Mouse (Mus musculus): ENCODE results near the gene Notch1. TPM values are rescaled to one million over a fixed set of nuclear protein-coding genes. Genes with fewer than 3 reads are reported as not detected.

The Notch1 gene
- polyA plus RNA-seq, 1 experiment from 2014 or later = 15.5 TPM

DNA sequence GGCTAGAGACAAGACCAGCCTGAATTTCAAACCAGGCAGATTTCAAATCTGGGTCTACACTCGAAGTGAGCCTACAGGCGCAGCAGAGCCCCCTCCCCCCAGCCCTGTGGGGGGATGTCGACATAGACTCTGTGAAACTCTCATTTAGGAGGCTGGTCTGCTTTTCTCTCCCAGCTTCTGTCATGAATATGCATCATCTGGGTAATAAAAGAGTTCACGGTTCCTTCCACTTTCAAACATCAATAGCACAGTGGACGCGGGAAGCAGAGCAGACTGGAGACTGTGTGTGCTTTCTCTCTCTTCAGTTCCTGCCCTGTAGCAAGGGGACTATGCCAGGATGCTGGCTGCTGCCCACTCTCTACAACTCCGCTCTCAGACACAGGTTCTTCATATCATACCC lies 30.8 kb downstream of the Notch1 start:
- peaks cover 35% of the 10 kb centered on the region for H3K36me3 ChIP-seq
- WGBS = 27% methylated on average over 7 of the region's 7 CpGs
- peak overlapping the region; percentile 40; the same call in 1 of the 2 replicates for H3K9ac ChIP-seq
- H3K27me3 ChIP-seq = no peaks in the 10 kb centered on the region
- H3K4me3 ChIP-seq = no peak overlapping the region
- H3K4me2 ChIP-seq (replicated peaks) = peak overlapping the region; percentile 7; the same call in 1 of the 2 replicates
- peaks cover 78% of the 10 kb centered on the region for H3K4me1 ChIP-seq
- H3K9me3 ChIP-seq = no peaks in the 10 kb centered on the region
- H3K27ac ChIP-seq = peak overlapping the region; percentile 79; the same call in 1 of the 2 replicates
- ATAC-seq (ENCODE audit: low FRiP score, low read depth) = no peak

DNA sequence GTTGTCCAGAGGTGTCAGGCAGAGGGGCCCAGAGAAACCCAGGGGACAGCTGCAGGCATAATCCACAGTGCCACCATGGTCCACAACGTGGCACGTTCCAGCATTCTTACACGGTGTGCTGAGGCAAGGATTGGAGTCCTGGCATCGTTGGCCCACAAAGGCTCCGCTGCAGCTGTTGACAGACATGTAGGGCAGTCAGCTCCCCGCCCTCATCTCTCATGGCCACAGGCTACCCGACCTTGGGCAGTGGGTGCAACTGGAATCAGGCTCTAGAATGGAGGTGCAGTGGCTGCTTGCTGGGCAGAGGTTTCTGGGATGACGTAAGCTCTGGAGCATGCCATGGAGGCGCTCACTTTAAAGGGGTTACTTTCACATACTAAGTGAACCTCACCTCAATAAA lies 31.2 kb downstream of the Notch1 start:
- Histone ChIP-seq H3K4me3 (no peak overlapping the region), H3K4me2 (replicated peaks) (no peak overlapping the region), H3K9ac (no peak overlapping the region), H3K9me3 (no peaks in the 10 kb centered on the region), H3K36me3 (peaks cover 39% of the 10 kb centered on the region), H3K27ac (peak overlapping the region; percentile 79; the same call in 1 of the 2 replicates), H3K27me3 (no peaks in the 10 kb centered on the region), H3K4me1 (peaks cover 74% of the 10 kb centered on the region)
- WGBS = 70% methylated on average over 9 of the region's 9 CpGs
- no peak for ATAC-seq (ENCODE audit: low FRiP score, low read depth)

DNA sequence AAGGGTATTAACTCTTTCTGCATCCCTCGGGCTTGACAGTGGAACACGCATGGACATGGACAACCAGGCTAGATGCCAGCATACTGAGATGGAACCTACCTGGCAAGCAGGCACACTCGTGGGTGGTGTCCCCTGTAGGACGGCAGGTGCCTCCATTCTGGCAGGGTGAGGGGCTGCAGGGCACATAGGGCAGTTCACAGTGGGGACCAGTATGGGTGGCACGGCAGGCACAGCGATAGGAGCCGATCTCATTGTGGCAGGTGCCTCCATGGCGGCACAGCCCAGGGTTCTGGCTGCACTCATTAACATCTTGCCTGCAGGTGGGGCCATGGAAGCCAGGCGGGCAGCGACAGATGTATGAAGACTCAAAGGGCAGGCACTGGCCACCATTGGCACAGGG lies 32.3 kb downstream of the Notch1 start:
- H3K27me3 ChIP-seq = no peaks in the 10 kb centered on the region

DNA sequence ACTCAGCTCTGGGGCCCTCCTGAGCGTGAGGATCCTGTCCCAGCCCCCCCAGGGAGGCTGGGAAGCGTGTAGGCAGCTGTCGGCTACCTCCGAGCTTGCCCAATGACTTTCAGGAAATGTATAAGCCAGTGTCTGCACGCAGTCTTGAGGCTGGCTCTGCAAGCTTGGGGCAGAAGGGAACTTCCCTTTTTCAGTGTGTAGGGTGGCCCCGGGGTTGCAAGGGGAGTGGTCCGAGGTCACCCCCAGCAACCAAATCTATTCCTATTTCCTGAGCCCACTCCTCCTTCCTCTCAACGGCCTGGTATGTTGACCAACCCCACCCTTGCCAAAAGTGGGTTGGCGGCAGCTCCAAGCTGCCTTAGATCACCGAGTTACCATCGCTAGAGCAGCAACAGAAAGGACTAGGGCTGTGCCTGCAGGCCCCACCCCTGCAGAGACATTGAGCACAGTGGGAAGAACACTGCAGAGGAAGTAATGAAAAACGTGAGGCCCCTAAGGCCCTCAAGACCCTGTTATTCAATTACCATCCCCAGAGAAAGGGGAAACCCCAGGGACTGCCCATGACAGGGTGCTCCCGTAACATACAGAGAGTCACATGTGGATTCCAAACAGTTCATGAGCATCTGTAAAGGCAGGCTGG lies 33.1 kb downstream of the Notch1 start:
- no peak overlapping the region for H3K4me2 ChIP-seq (replicated peaks)
- WGBS = 61% methylated on average over 13 of the region's 13 CpGs
- H3K9me3 ChIP-seq = no peaks in the 10 kb centered on the region
- no peaks in the 10 kb centered on the region for H3K27me3 ChIP-seq
- no peak overlapping the region for H3K4me3 ChIP-seq
- H3K9ac ChIP-seq = no peak overlapping the region
- no peak for ATAC-seq (ENCODE audit: low FRiP score, low read depth)
- H3K27ac ChIP-seq = no peak overlapping the region
- H3K4me1 ChIP-seq = peaks cover 55% of the 10 kb centered on the region
- peaks cover 59% of the 10 kb centered on the region for H3K36me3 ChIP-seq

More for the DNA sequence above, 32.3 kb downstream of the Notch1 start:
- 89% methylated on average over 10 of the region's 10 CpGs for WGBS
- Histone ChIP-seq H3K4me3 (no peak overlapping the region), H3K9me3 (no peaks in the 10 kb centered on the region), H3K4me1 (peaks cover 63% of the 10 kb centered on the region), H3K9ac (no peak overlapping the region), H3K4me2 (replicated peaks) (no peak overlapping the region), H3K27ac (no peak overlapping the region), H3K36me3 (peaks cover 50% of the 10 kb centered on the region)
- ATAC-seq (ENCODE audit: low FRiP score, low read depth) = no peak

DNA sequence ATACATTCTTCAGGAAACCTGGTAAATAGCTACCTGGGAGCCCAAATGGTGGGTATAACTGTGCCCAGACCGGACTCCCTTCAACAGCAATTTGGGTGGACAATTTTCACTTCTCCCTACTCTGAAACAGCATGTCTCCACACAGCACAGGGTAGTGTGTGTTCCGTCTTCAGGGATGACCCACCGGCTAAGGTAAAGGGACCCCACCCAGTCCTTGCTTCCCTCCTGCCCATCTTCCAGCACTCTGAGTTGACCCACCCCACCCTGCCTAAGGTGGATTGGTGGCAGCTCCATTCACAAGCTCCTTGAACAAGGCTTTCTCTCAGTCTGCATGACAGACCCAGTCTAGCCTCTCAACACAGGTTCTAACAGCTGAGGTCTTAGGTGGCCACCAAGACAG lies 33.6 kb downstream of the Notch1 start:
- ATAC-seq (ENCODE audit: low FRiP score, low read depth) = no peak
- Histone ChIP-seq H3K4me2 (replicated peaks) (no peak overlapping the region), H3K36me3 (peaks cover 64% of the 10 kb centered on the region), H3K4me1 (peaks cover 50% of the 10 kb centered on the region), H3K27me3 (no peaks in the 10 kb centered on the region), H3K9ac (no peak overlapping the region), H3K9me3 (no peaks in the 10 kb centered on the region), H3K27ac (no peak overlapping the region), H3K4me3 (no peak overlapping the region)
- 92% methylated on average over 3 of the region's 3 CpGs for WGBS

DNA sequence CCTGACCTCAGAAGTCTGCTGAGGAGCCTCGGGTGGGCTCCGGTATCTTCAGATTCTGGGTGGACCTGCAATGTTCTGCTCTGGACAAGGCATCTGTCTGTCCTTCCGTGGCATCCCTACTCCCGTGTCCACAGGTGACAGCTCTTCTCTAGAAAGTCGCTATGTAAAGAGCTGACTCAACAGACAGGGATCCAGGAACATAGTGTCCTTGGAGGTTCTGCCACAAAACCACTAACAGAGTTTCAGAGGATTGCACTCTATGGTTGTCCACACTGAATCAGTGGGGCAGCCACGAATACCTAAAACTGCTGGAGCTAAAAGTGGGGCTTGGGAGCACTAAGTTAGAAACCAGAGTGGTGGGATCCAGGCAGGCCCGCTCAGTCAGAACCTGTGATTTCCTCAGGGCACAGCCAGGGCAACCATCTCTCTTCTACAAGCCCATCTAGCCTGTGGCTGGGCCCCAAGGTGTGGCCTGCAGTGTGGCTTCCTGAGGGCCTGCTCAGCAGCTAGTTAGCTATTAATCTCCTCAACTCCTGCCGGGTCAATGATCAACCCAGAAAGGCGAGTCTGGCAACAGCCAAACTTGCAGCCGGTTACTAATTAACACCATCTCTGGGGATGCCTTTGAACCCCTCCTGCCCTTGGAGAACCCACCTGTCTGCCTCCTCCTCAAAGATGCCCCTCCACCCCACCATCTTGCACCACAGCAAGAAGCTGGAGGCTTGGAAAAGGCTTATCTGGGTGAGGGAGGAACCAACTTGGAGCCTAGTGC lies 34.6 kb downstream of the Notch1 start:
- ATAC-seq (ENCODE audit: low FRiP score, low read depth) = no peak
- Histone ChIP-seq H3K9me3 (no peaks in the 10 kb centered on the region), H3K9ac (no peak overlapping the region)

DNA sequence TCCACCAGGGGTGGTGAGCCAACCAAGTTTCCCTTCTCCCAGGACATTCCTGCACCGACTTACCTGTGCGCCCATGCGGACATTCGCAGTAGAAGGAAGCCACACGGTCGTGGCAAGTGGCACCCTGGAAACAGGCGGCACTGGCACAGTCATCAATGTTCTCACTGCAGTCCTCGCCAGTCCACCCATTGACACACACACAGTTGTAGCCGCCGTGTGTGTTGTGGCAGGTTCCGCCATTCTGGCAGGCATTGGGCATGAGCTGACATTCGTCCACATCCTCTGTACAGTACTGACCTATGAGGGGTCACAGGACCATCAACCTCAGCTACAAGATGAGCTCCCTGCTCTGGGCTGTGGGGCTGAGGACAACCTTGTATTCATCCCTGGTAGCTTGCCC lies 35.6 kb downstream of the Notch1 start:
- Histone ChIP-seq H3K9me3 (no peaks in the 10 kb centered on the region), H3K27me3 (no peaks in the 10 kb centered on the region), H3K27ac (no peak overlapping the region), H3K9ac (no peak overlapping the region), H3K4me2 (replicated peaks) (no peak overlapping the region), H3K4me1 (peaks cover 30% of the 10 kb centered on the region), H3K4me3 (no peak overlapping the region), H3K36me3 (peaks cover 83% of the 10 kb centered on the region)
- ATAC-seq (ENCODE audit: low FRiP score, low read depth) = no peak
- 91% methylated on average over 12 of the region's 12 CpGs for WGBS

More for the DNA sequence above, 34.6 kb downstream of the Notch1 start:
- WGBS = 61% methylated on average over 10 of the region's 10 CpGs
- Histone ChIP-seq H3K4me2 (replicated peaks) (no peak overlapping the region), H3K27me3 (no peaks in the 10 kb centered on the region), H3K4me3 (no peak overlapping the region), H3K27ac (no peak overlapping the region), H3K4me1 (peaks cover 40% of the 10 kb centered on the region), H3K36me3 (peaks cover 73% of the 10 kb centered on the region)

DNA sequence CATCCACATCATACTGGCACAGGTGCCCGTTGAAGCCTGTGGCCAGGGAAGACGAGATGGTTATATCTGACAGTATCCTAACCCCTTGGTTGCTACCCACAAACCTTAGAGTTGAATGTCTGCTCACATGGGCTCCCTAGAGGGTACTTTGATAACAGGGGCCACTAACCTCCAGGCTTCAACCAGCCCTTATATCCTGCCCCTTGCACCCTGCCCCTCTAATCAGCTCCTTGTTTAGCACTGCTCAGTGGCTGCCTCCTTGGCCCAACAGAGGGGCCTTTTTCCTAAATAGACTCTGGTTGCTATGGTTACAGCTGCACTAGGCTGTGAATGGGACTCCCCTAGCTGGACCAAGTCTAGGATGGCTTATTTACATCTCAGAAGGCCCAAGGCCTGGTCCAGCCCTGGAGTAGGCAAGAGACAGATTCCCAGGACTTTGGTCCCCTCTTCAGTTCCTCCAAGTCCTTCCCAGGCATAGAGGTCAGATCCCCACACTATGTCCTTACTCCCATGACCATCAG lies 37.7 kb downstream of the Notch1 start:
- H3K9ac ChIP-seq = no peak overlapping the region
- no peak overlapping the region for H3K4me3 ChIP-seq
- H3K36me3 ChIP-seq = peaks cover 95% of the 10 kb centered on the region
- H3K4me2 ChIP-seq (replicated peaks) = no peak overlapping the region
- H3K9me3 ChIP-seq = no peaks in the 10 kb centered on the region
- H3K27ac ChIP-seq = no peak overlapping the region
- ATAC-seq (ENCODE audit: low FRiP score, low read depth) = no peak
- H3K4me1 ChIP-seq = peaks cover 27% of the 10 kb centered on the region
- no peaks in the 10 kb centered on the region for H3K27me3 ChIP-seq
- WGBS = 82% methylated on average over 2 of the region's 2 CpGs

DNA sequence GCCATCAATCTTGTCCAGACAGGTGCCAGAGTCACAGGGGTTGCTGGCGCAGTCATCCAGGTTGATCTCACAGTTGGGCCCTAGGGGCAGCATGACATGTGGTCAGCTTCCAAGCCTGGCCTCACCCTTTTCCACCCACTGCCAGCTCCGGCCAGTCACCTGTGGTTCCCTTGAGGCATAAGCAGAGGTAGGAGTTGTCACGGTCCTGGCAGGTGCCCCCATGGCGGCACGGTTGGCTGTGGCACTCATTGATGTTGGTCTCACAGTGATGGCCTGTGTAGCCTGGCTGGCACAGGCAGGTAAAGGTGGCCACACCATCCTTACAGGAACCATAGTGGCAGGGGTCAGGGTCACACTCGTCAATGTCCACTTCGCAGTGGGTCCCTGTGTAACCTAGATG lies 38.6 kb downstream of the Notch1 start:
- no peak overlapping the region for H3K4me3 ChIP-seq
- no peaks in the 10 kb centered on the region for H3K27me3 ChIP-seq
- H3K27ac ChIP-seq = no peak overlapping the region
- H3K4me2 ChIP-seq (replicated peaks) = no peak overlapping the region
- no peak overlapping the region for H3K9ac ChIP-seq
- H3K9me3 ChIP-seq = no peaks in the 10 kb centered on the region
- WGBS = 94% methylated on average over 7 of the region's 7 CpGs
- ATAC-seq (ENCODE audit: low FRiP score, low read depth) = no peak
- peaks cover 95% of the 10 kb centered on the region for H3K36me3 ChIP-seq
- peaks cover 20% of the 10 kb centered on the region for H3K4me1 ChIP-seq

DNA sequence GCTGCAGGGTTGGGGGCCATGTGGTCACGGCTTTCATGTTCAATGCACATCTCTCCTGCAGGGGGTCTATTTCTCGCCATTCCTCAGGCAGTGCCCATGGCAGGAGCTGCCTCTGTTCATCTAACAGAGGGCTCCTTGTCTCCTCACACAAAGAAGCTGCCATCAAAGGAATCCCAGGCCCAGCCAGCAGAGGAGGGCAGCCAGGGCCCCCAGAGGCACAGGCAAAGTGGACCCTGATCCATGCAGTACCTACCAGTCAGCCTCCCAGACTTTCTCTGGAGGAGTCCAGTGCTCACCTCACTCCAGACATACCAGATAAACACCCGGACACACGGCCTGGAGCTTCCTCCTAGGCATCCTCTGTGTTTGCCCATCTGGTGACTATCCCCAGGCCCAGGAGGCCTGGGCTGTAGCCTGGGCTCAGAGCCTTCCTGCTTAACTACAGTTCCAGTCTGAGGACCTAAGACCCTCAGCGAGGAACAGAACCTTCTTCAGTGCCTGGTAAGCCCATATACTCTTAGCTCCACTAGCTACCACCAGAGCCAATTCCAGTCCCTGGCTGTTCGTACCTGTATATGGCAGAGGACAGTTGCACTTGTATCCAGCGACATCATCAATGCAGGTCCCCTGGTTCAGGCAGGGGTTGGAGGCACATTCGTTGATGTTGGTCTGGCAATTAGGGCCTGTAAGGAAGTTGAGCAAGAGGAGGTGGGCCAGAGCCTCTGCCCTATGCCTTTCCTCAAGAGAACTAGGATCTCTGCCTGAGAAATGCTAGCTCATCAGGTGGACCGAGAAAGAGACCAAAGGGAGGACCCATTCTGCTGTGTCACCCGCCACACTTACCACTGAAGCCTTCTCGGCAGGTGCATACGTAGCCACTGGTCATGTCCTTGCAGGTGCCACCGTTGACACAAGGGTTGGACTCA lies 40.7 kb downstream of the Notch1 start:
- H3K9ac ChIP-seq = no peak overlapping the region

DNA sequence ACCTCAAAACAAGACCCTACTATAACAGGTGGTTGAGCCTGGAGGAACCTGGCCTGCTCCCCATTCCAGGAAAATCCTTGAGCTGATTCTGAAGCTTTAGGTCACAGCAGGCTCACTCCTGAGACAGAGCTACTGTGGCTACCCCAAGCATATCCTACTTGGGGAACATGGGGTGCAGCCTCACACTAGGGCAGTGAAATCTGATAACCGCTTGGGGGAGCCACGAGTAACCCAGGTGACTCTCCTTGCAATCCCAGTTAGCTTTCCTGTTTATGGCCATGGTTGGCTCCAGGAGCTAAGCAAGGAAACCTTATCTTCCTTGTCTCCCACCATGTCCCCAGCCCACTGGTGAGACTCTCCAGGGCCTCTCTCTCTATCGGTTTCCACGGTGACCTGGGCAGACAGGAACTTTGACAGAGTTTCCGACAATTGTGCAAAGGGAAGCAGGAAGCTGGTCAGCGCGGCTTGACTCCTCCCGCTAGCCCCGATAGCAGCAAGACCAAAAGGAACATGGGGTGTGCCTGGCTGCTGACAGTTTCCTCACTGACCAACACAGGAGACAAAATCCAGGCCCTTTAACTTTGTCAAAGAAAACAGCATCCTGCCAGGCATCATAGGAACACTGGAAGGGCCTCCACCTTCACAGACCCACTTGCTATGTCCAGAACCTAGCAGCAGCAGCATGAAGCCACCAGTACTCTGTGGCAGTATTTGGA lies 41.5 kb downstream of the Notch1 start:
- 56% methylated on average over 9 of the region's 9 CpGs for WGBS
- Histone ChIP-seq H3K4me1 (peaks cover 9% of the 10 kb centered on the region; the same call in 1 of the 2 replicates), H3K27ac (peak overlapping the region; percentile 52; the same call in 1 of the 2 replicates), H3K9me3 (no peaks in the 10 kb centered on the region), H3K9ac (no peak overlapping the region), H3K4me3 (no peak overlapping the region), H3K4me2 (replicated peaks) (no peak overlapping the region), H3K36me3 (peaks cover 99% of the 10 kb centered on the region), H3K27me3 (no peaks in the 10 kb centered on the region)
- ATAC-seq (ENCODE audit: low FRiP score, low read depth) = no peak

More for the DNA sequence above, 40.7 kb downstream of the Notch1 start:
- Histone ChIP-seq H3K9me3 (no peaks in the 10 kb centered on the region), H3K4me2 (replicated peaks) (no peak overlapping the region), H3K4me1 (peaks cover 9% of the 10 kb centered on the region; the same call in 1 of the 2 replicates), H3K4me3 (no peak overlapping the region), H3K27me3 (no peaks in the 10 kb centered on the region), H3K36me3 (peaks cover 99% of the 10 kb centered on the region), H3K27ac (peak overlapping the region; percentile 52)
- no peak for ATAC-seq (ENCODE audit: low FRiP score, low read depth)
- WGBS = 83% methylated on average over 13 of the region's 13 CpGs
